Mouse (Mus musculus) embryo, embryonic 10.5 days (tissue): ENCODE data around the gene Saxo1.
A peak's percentile ranks its signal among the peaks of the same experiment; 100 is the strongest.

Source experiments
- DNase-seq: peaks from one replicate; pipeline ENCODE4 v3.0.0-alpha.2; 2015; ENCODE audit warnings: low spot score

The Saxo1 gene

DNA sequence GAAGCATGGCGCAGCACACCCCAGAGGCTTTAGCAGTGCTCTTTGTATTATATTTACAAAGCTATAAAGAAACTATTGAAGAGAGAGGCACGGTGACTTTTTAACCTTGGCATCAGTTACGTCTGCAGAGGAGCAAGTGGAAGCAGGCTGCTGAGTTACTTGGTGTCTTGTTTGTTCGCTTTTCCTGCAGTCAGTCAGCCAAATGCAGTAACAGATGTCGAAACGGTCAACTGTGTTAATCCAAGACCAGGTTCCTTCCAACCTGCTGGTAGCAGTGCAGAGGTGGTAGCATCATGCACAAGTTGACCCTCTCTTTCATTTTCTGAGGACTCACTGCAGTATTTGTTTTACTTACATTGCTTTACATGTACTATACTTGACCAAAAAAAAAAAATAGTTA, 135.5 kb downstream of the Saxo1 start:
- DNase-seq, result no peak

DNA sequence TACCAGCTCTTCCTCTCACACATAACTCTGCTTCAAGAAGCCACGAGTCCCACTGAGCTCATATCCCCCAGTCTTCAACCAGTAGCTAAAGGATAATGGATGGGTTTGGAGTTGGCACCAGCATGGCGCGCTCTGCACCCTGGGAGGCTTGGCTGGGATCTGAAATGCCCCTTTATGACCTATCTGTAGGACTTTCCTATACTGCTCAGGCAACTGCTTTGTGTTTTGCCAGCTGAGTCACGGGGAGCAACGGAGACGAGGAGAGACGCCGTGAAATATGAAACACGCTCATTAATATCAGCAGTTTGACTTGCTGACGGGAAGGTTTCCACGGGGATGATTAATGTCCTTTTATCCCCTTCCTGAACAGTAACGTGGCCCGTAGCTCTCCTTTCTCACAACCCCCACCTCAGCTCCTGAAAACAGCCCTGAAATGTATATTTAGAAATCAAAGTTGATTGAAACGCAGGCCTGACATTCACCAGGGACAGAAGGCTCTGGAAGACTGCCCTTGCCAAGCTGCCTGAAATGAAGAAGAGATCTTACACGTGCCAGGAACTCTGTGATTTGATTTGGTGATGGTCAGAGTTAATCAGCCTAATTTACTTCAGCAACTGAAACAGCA, 141.6 kb downstream of the Saxo1 start:
- no peak for DNase-seq

DNA sequence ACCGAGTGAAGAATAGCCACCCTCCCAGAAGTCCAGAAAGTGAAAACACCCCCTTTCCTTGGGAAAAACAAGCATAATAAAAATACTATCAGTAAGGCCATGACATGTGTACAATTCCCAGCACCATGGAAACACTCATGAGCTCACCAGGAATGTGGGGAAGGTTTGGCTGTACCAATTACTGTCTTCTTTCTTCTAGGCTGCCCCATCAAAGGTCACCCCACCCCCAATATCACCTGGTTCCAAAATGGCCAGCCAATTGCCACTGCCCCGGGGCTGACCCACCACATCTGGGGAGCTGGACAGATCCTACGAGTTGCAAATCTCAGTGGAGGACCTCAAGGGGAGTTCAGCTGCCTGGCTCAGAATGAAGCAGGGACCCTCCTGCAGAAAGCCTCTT, 144.7 kb downstream of the Saxo1 start:
- peak; percentile 53 for DNase-seq

DNA sequence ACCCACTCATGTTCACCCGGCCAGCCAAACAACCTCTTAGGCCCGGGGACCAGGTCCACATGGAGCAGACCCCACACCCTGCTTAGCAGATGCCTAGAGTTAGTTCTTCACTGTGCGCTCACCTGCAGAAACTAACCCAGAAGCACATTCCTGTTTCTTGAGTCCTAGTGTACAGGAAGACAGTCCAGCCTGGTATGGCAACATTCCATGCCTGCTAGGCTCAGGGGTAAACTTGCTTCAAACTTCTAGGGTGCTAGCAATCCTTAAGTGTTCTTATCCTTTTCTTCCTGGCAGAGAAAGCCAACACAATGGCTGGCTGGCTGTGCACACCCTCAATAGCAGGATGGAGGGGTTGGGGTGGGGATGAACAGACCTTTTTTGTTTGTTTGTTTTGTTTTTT, 147.2 kb downstream of the Saxo1 start:
- DNase-seq, result no peak

DNA sequence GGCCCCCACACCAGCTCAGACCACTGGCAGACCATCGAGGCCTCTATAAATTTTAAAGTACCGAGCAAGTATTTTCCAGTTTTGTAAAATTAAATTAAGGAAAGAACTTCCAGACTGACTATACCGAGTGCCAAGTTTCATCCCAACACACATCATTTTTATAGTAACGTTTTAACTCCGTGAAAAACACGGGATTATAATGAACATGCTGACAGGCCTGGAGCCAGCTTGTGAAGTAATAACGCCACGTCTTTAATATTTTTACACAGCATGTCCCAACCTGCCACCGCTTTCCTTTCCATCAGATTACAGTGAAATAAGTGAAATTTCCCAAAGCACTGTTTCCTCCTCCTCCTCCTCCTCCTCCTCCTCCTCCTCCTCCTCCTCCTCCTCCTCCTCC, 149.7 kb downstream of the Saxo1 start:
- DNase-seq, result no peak

DNA sequence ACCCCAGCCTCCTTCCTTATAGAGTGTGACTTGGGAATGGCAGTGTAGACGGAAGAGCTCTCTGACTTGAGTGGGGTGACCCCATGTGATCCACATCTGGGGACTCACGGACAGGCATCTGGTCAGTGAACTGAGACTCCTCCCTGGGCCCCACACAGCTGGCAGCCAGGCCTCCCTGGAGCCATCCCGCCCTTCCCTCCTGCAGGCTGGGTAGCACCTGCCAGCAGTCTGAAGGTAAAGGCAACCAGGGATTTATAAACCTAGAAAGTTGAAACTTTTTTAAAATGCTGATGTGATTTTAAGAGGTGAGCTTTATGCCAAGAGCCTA, 151.0 kb downstream of the Saxo1 start:
- DNase-seq, result no peak

DNA sequence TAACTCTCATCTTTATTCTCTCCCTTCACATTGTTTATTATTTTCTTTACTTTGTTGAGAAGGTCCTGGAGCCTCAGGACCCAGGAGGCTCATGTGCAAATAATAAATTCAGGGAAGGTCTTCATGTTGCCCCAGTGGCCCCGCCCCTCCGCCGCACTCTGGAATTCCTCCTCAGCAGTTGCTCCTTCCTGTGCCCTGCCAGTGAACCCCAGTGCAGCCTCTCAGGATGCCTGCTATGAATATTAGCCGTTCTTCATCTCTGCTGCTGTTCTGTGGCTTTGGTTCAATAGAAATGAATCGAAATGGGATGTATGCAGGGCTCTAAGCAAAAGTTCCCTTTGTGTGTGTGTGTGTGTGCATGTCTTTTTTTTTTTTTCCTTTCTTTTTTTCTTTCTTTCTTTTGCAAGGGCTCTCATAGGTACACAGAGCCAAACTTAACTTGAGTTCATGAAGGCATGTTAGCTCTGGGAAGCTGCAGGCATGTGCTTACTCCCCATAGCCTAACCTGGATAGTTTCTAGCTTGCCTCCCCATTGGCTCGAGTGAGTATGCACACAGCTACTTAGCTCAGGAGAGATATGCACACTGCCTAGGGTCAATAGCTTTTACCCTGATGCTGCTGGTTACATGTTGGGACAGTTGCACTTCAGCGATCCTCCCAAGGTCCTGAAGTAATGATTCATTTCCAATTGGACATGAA, 151.5 kb downstream of the Saxo1 start:
- peak; percentile 72 for DNase-seq

DNA sequence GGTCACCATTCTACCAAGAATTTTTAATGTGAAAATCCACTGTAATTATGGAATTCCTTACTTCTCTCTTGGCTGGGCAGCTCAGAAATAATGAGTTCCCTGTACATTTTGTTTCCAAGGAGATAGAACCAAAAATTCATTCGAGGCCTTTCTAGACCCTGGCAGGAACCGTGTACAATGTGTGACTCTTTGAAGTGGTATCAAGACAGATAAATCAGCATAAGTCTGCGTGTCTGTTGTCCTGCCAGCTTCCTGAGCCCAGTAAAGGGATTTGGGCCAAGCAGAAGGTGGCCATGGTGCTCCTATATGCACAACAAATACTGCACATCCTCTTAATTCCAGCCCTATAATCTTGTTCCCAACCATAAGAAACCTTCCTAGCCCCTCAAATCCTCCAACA, 157.0 kb downstream of the Saxo1 start:
- no peak for DNase-seq

DNA sequence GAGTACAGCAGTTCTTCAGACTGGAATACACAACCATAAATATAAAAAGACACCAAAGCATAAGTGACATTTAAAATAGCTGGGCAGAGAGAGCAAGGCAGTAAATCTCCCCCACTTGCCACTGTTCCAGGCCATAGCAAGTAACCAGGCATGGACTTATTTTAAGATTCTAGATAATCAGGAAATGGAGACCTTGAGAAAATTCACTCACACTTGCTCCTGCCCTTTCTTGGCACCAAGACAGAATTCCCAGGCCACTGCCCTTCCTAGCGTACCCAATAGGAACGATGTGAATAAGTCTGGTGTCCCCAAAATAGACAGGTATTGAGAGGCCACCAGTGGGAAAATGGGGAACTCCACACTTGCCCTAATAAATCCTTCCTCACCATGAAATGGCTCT, 160.7 kb downstream of the Saxo1 start:
- no peak for DNase-seq

DNA sequence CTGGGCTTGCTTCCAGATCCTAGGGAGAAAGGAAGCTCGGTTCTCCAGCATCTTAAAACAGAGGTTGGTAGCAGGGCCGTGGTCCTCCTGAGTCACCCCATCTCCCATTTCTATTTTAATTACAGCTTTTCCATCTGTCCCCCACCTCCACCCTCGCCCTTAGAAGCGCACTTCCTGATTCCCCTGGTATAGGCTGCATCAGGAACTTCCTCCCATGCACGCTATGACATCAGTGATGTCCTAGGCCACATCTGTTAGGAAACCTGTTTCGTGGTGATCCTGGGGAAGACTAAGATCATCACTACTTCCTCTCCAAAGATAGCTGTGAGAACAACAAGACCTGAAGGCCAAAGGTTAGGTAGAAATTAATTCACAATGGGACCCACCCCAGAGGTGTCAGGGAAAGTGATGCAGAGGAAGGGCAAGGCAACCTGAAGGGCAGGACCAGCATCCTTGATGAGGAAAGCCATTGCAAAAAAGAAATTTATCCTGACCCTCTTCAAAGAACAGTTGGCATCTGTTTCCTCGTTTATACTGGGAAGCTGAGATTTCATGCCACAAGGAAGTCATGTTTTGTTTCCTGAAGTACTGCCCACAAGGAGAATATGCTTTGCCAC, 161.3 kb downstream of the Saxo1 start:
- DNase-seq, result no peak

DNA sequence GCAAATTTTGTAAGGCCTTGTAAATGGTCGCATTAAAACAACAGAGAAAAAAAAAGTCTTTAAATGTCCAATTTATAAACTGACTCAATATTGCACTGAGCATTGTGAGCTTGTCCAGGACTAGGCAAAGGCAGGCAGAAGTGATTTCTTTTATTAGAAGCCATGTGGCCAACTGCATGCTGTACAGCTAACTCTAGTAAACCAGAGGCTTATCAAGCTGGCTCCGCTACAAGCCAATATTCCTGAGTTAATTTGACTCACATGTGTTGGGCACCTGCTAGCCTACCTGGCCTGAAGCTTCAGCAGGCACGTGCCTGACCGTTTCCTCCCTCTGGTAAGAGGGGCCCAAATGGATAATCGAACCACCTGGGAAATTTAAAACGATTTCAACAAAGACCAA, 162.5 kb downstream of the Saxo1 start:
- no peak for DNase-seq
